Mouse (Mus musculus) left cerebral cortex, adult 18-20 months (tissue): ENCODE measurements around the gene Dip2c. TPM values are rescaled to one million over a fixed set of nuclear protein-coding genes. Genes with fewer than 3 reads are reported as not detected.

Experiments
- DNase-seq, 2 experiments: peaks; one replicate each; pipeline ENCODE4 v3.0.0; 2021 to 2022; ENCODE audit warnings: low spot score in 2 of 2, mixed read lengths in 1 of 2
- total RNA-seq, 2 experiments: library from RNA; stranded (reverse); gene quantifications; 2 replicates each; pipeline ENCODE4 v1.2.3; 2021

Gene Dip2c
- total RNA-seq, 2 experiments from 2014 or later = 65.5 to 68.1 TPM

- no peak for DNase-seq
These were observed 218.4 kb downstream of the Dip2c start for GRCm38 (mm10) chr13:9494726-9495125.

GRCm38 (mm10) chr13:9504118-9504856, 228.0 kb downstream of the Dip2c start:
- DNase-seq = no peak

- DNase-seq = no peak
These were observed 262.2 kb downstream of the Dip2c start for GRCm38 (mm10) chr13:9538556-9538955.

GRCm38 (mm10) chr13:9547698-9548344, 271.5 kb downstream of the Dip2c start:
- DNase-seq = no peak

- no peak for DNase-seq
These were observed 285.8 kb downstream of the Dip2c start for GRCm38 (mm10) chr13:9562099-9562498.

- peak in 1 of 2 experiments; percentile 11 for DNase-seq
These were observed 286.6 kb downstream of the Dip2c start for GRCm38 (mm10) chr13:9562921-9563320.

- no peak for DNase-seq
These were observed 292.5 kb downstream of the Dip2c start for GRCm38 (mm10) chr13:9568852-9569251.

- no peak for DNase-seq
These were observed 300.4 kb downstream of the Dip2c start for GRCm38 (mm10) chr13:9576686-9577085.

- DNase-seq = no peak
These were observed 302.1 kb downstream of the Dip2c start for GRCm38 (mm10) chr13:9578456-9578855.

- no peak for DNase-seq
These were observed 305.5 kb downstream of the Dip2c start for GRCm38 (mm10) chr13:9581821-9582220.

- DNase-seq = no peak
These were observed 307.3 kb downstream of the Dip2c start for GRCm38 (mm10) chr13:9583579-9583978.

- DNase-seq = no peak
These were observed 323.2 kb downstream of the Dip2c start for GRCm38 (mm10) chr13:9599334-9600096.

GRCm38 (mm10) chr13:9601350-9601749, 325.0 kb downstream of the Dip2c start:
- no peak for DNase-seq

GRCm38 (mm10) chr13:9611229-9611628, 334.9 kb downstream of the Dip2c start:
- DNase-seq = no peak

- DNase-seq = no peak
These were observed 356.4 kb downstream of the Dip2c start for GRCm38 (mm10) chr13:9632684-9633083.

GRCm38 (mm10) chr13:9635951-9636350, 359.6 kb downstream of the Dip2c start:
- no peak for DNase-seq

GRCm38 (mm10) chr13:9636505-9636904, 360.2 kb downstream of the Dip2c start:
- peak; percentile 21 to 23 for DNase-seq

GRCm38 (mm10) chr13:9637949-9638348, 361.6 kb downstream of the Dip2c start:
- no peak for DNase-seq

GRCm38 (mm10) chr13:9648716-9649115, 372.4 kb downstream of the Dip2c start:
- DNase-seq = no peak

- no peak for DNase-seq
These were observed 373.6 kb downstream of the Dip2c start for GRCm38 (mm10) chr13:9649894-9650293.

- DNase-seq = no peak
These were observed 374.3 kb downstream of the Dip2c start for GRCm38 (mm10) chr13:9650580-9650979.

GRCm38 (mm10) chr13:9653018-9653417, 376.7 kb downstream of the Dip2c start:
- no peak for DNase-seq
